Mouse (Mus musculus) C2C12 (cell line): ENCODE measurements around the gene Tyro3. TPM values are rescaled to one million over a fixed set of nuclear protein-coding genes. Genes with fewer than 3 reads are reported as not detected.
A peak's percentile ranks its signal among the peaks of the same experiment; 100 is the strongest.

Experiments
- H3K27me3 ChIP-seq: one replicate; pipeline ENCODE4 v1.6.1; 2011; ENCODE audit not compliant: control insufficient read depth, insufficient read depth, insufficient read length
- H3K36me3 ChIP-seq: one replicate; pipeline ENCODE4 v1.6.1; 2011; ENCODE audit not compliant: control insufficient read depth, insufficient read depth
- H3K4me3 ChIP-seq: one replicate; pipeline ENCODE4 v1.5.1; 2011; ENCODE audit warnings: mild to moderate bottlenecking, control low read depth; ENCODE audit not compliant: poor library complexity, insufficient read depth, severe bottlenecking
- H3K79me2 ChIP-seq: one replicate; pipeline ENCODE4 v1.6.1; 2011; ENCODE audit not compliant: control insufficient read depth, insufficient read depth
- H3K79me3 ChIP-seq: one replicate; pipeline ENCODE4 v1.6.1; 2011; ENCODE audit warnings: low read depth, control low read depth
- H3ac ChIP-seq: one replicate; pipeline ENCODE3; 2011; ENCODE audit warnings: low read depth; ENCODE audit not compliant: control insufficient read depth, insufficient read length
- CEBPB ChIP-seq: IDR thresholded peaks from one replicate; pipeline ENCODE4 v1.6.1; 2011; ENCODE audit warnings: low read depth, mild to moderate bottlenecking, control low read depth, moderate library complexity
- CTCF ChIP-seq: IDR thresholded peaks from one replicate; pipeline ENCODE4 v1.5.1; 2011; ENCODE audit not compliant: control insufficient read depth, insufficient read depth, insufficient read length
- FOSL1 ChIP-seq: IDR thresholded peaks from one replicate; pipeline ENCODE4 v1.8.0; 2011; ENCODE audit warnings: mild to moderate bottlenecking, low read length; ENCODE audit not compliant: poor library complexity, insufficient read depth, severe bottlenecking
- MAX ChIP-seq: IDR thresholded peaks from one replicate; pipeline ENCODE4 v1.6.1; 2011; ENCODE audit warnings: mild to moderate bottlenecking, control low read depth
- MYOD1 ChIP-seq: IDR thresholded peaks from one replicate; pipeline ENCODE4 v1.6.1; 2011; ENCODE audit warnings: low read depth; ENCODE audit not compliant: control insufficient read depth, insufficient read length
- MYOG ChIP-seq: IDR thresholded peaks from one replicate; pipeline ENCODE4 v1.6.1; 2011; ENCODE audit not compliant: control insufficient read depth, insufficient read length; ENCODE audit errors: extremely low read depth
- USF1 ChIP-seq: IDR thresholded peaks from one replicate; pipeline ENCODE4 v1.6.1; 2011; ENCODE audit warnings: low read depth, mild to moderate bottlenecking, control low read depth, moderate library complexity
- long read RNA-seq, 2 experiments: library from polyadenylated mRNA; unstranded; transcript quantifications; one replicate each; pipeline ENCODE4 v2.0.0; 2019 to 2020
- polyA plus RNA-seq: library from polyadenylated mRNA; unstranded; fragments of >200 nt; fragmentation: generic; extraction: Trizol; gene quantifications from one replicate; pipeline ENCODE4 v1.2.1, GENCODE M21; 2012; ENCODE audit warnings: missing spikeins

Gene Tyro3
- polyA plus RNA-seq, result 9.3 TPM
- long read RNA-seq, experiment 1, partial matches to known transcripts, result 0 of 2 reads
- long read RNA-seq, experiment 1, other reads (novel, unspliced or antisense), result 2 of 2 reads
- long read RNA-seq, experiment 2, transcript Tyro3-201 (19 exons, 3,989 nt), result major isoform, 50 of 65 reads
- long read RNA-seq, experiment 2, partial matches to known transcripts, result 8 of 65 reads
- long read RNA-seq, experiment 2, other reads (novel, unspliced or antisense), result 7 of 65 reads

DNA sequence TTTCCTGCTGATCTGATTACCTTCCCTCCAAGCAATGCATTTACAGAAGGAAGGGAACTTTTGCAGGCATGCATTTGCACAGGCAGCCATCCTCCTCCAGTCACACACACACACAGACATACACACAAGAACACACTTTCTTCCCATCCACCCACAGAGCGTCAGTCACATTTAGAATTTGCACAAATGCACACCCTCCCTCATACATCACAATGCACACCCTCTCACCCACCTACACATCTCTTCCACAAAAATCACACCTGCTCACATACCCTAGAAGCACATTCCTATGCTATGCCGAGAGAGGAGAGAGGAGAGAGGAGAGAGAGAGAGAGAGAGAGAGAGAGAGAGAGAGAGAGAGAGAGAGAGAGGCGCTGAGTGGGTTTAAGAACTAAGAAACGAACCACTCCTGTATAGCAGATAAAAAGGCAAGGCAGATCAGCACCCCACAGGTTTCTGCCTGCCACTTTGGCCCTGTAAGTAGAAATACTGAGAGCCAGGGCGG lies at the start of gene Tyro3:
Gene Tyro3, plus strand, starts transcription at position 455 of the 505 bp plus-strand sequence.
- H3K79me2 ChIP-seq, result no peaks in the 10 kb centered on the region
- H3K27me3 ChIP-seq, result peaks cover 14% of the 10 kb centered on the region
- no peaks in the 10 kb centered on the region for H3K36me3 ChIP-seq
- no peaks in the 10 kb centered on the region for H3K79me3 ChIP-seq
- no peak for TF ChIP-seq MAX
- TF ChIP-seq MYOG, result no peak
- TF ChIP-seq FOSL1, result no peak
- TF ChIP-seq CTCF, result no peak
- H3K4me3 ChIP-seq, result no peak within 1 kb of the TSS
- H3ac ChIP-seq, result no peak within 1 kb of the TSS

DNA sequence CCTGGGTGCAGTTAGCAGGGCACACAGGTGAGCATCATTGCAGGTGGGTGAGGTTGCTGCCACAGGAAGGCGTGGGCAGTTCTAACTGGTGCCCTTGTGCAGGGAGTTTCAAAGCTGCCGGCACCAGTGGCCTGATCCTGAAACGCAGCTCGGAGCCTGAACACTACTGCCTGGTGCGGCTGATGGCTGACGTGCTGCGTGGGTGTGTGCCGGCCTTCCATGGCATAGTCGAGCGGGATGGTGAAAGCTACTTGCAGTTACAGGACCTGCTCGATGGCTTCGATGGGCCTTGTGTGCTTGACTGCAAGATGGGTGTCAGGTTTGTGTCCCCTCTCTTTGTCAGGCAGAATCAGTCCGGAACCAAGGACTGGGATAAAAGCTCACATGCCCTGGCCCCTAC lies 48.3 kb upstream of the Tyro3 start:
- Histone ChIP-seq H3K4me3 (no peak overlapping the region), H3K27me3 (peaks cover 39% of the 10 kb centered on the region), H3K79me3 (no peaks in the 10 kb centered on the region), H3ac (no peak overlapping the region), H3K79me2 (no peaks in the 10 kb centered on the region), H3K36me3 (no peaks in the 10 kb centered on the region)
- no peak for TF ChIP-seq USF1
- no peak for TF ChIP-seq MAX
- no peak for TF ChIP-seq MYOD1
- TF ChIP-seq FOSL1, result no peak
- TF ChIP-seq MYOG, result no peak
- TF ChIP-seq CTCF, result no peak
- TF ChIP-seq CEBPB, result no peak

- no peaks in the 10 kb centered on the region for H3K79me2 ChIP-seq
- H3K27me3 ChIP-seq, result peaks cover 47% of the 10 kb centered on the region
- no peak overlapping the region for H3ac ChIP-seq
- no peaks in the 10 kb centered on the region for H3K79me3 ChIP-seq
- TF ChIP-seq USF1 (no peak), MYOD1 (no peak), MAX (no peak), CEBPB (no peak), CTCF (no peak), FOSL1 (no peak), MYOG (no peak)
- H3K4me3 ChIP-seq, result no peak overlapping the region
- no peaks in the 10 kb centered on the region for H3K36me3 ChIP-seq
Observed at GRCm38 (mm10) chr2:119757601-119758100, 39.9 kb upstream of the Tyro3 start.

DNA sequence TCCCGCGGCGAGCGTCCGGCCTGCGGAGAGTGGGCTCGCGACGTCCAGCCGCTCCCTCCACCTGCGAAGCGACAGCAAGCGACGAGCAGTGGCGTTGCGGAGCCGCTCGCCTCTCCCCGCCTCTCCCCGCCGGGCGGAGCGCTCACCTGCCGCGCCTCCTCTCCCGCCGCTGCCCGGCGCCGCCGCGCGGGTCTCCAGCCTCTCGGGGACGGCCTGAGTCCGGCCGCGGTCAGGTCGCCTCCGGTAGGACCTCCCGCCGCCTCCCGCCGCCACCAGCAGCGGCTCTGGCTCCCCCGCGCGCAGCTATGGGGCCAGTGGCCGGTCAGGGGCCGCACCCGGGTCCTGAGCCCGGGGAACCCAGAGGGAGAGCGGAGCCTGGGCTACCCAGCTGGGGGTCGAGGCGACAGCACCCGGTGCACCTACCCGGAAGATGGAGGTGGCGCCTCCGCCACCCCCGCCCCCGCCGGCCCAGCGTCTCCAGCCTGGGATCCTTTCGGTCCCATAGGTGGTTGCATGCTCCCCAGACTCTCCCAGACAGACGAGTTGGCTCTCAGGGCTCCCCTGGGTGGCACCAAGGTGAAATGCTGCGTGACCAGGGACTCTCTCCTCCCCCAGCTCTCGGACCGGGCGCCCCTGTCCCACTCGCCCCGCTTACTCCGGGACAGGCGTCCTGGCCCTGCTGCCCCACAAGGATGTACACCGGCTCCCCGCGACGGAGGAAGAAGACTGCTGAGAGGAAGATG lies 39.3 kb upstream of the Tyro3 start:
- Histone ChIP-seq H3K27me3 (peaks cover 41% of the 10 kb centered on the region), H3K79me3 (no peaks in the 10 kb centered on the region), H3K4me3 (no peak overlapping the region), H3K79me2 (no peaks in the 10 kb centered on the region), H3ac (peak overlapping the region; percentile 15), H3K36me3 (no peaks in the 10 kb centered on the region)
- TF ChIP-seq CEBPB, result no peak
- no peak for TF ChIP-seq MYOG
- TF ChIP-seq MYOD1, result no peak
- no peak for TF ChIP-seq MAX
- no peak for TF ChIP-seq USF1
- TF ChIP-seq CTCF, result no peak
- no peak for TF ChIP-seq FOSL1

- no peak for TF ChIP-seq MYOD1
- TF ChIP-seq CEBPB, result no peak
- TF ChIP-seq MAX, result no peak
- no peak for TF ChIP-seq FOSL1
- Histone ChIP-seq H3K4me3 (no peak overlapping the region), H3K79me3 (no peaks in the 10 kb centered on the region), H3K27me3 (peaks cover 33% of the 10 kb centered on the region), H3ac (peak overlapping the region; percentile 15), H3K79me2 (no peaks in the 10 kb centered on the region), H3K36me3 (peaks cover 8% of the 10 kb centered on the region)
Observed at GRCm38 (mm10) chr2:119758844-119759835, 38.4 kb upstream of the Tyro3 start.
